Mouse (Mus musculus) spleen, adult 12 weeks (tissue): ENCODE data around the gene Ezh2.
"Not testable (repeated sequence)": the region's sequence is repeated elsewhere in the genome, so short reads cannot be mapped to it uniquely, and the experiment has no call there.

Experiments used
- DNase-seq: peaks from one replicate; pipeline ENCODE4 v3.0.0; 2022; ENCODE audit warnings: low spot score

Gene Ezh2

GRCm38 (mm10) chr6:47594926-47595623, at the start of gene Ezh2:
Gene Ezh2, minus strand, starts transcription at chr6:47595341.
- peak; percentile 97 for DNase-seq

GRCm38 (mm10) chr6:47636527-47637076, 41.5 kb upstream of the Ezh2 start:
- DNase-seq = peak; percentile 63

GRCm38 (mm10) chr6:47635995-47636526, 40.9 kb upstream of the Ezh2 start:
- no peak for DNase-seq

GRCm38 (mm10) chr6:47635207-47635994, 40.3 kb upstream of the Ezh2 start:
- DNase-seq = no peak

- no peak for DNase-seq
Observed at GRCm38 (mm10) chr6:47633467-47633866, 38.3 kb upstream of the Ezh2 start.

- not testable (repeated sequence) for DNase-seq
Observed at GRCm38 (mm10) chr6:47630061-47630460, 34.9 kb upstream of the Ezh2 start.

GRCm38 (mm10) chr6:47627978-47628377, 32.8 kb upstream of the Ezh2 start:
- DNase-seq = no peak

GRCm38 (mm10) chr6:47626976-47627375, 31.8 kb upstream of the Ezh2 start:
- not testable (repeated sequence) for DNase-seq

GRCm38 (mm10) chr6:47621039-47621438, 25.9 kb upstream of the Ezh2 start:
- DNase-seq = no peak

GRCm38 (mm10) chr6:47608306-47608705, 13.2 kb upstream of the Ezh2 start:
- not testable (repeated sequence) for DNase-seq

GRCm38 (mm10) chr6:47601931-47602330, 6.8 kb upstream of the Ezh2 start:
- DNase-seq = no peak

- no peak for DNase-seq
Observed at GRCm38 (mm10) chr6:47595696-47596095, 555 bp upstream of the Ezh2 start.

- DNase-seq = peak; percentile 65
Observed at GRCm38 (mm10) chr6:47594141-47594835, 853 bp downstream of the Ezh2 start.

GRCm38 (mm10) chr6:47593590-47593989, 1.6 kb downstream of the Ezh2 start:
- no peak for DNase-seq

GRCm38 (mm10) chr6:47587332-47587731, 7.8 kb downstream of the Ezh2 start:
- not testable (repeated sequence) for DNase-seq

GRCm38 (mm10) chr6:47572887-47573286, 22.3 kb downstream of the Ezh2 start:
- DNase-seq = no peak

- no peak for DNase-seq
Observed at GRCm38 (mm10) chr6:47565326-47566035, 29.7 kb downstream of the Ezh2 start.

- DNase-seq = no peak
Observed at GRCm38 (mm10) chr6:47561426-47561825, 33.7 kb downstream of the Ezh2 start.

GRCm38 (mm10) chr6:47560846-47561245, 34.3 kb downstream of the Ezh2 start:
- DNase-seq = no peak

GRCm38 (mm10) chr6:47560407-47560806, 34.7 kb downstream of the Ezh2 start:
- no peak for DNase-seq

- DNase-seq = no peak
Observed at GRCm38 (mm10) chr6:47559287-47559686, 35.9 kb downstream of the Ezh2 start.
